Mouse (Mus musculus) neural tube, embryonic 11.5 days (tissue): ENCODE results near the gene Gm9376. TPM values are rescaled to one million over a fixed set of nuclear protein-coding genes. Genes with fewer than 3 reads are reported as not detected.
A peak's percentile ranks its signal among the peaks of the same experiment; 100 is the strongest.

Experiments
- ATAC-seq: fragments of 200-750 bp; cut with Nextera tagmentation; 2 replicates; pipeline ENCODE4 v1.8.0; 2017; ENCODE audit warnings: moderate number of reproducible peaks, mild to moderate bottlenecking, moderate TSS enrichment, moderate library complexity; ENCODE audit not compliant: insufficient read depth, low FRiP score, low TSS enrichment
- DNase-seq: peaks from one replicate; pipeline ENCODE4 v3.0.0-alpha.2; 2015; ENCODE audit warnings: low spot score
- H3K27ac ChIP-seq: fragments of 300-500 bp; sonication (generic); 2 replicates; pipeline ENCODE4 v1.5.1; 2014; ENCODE audit warnings: low read depth, mild to moderate bottlenecking, low read length
- H3K27me3 ChIP-seq: fragments of 300-500 bp; sonication (generic); 2 replicates; pipeline ENCODE4 v1.6.1; 2014; ENCODE audit warnings: mild to moderate bottlenecking, low read length, mixed read lengths; ENCODE audit not compliant: control insufficient read depth, insufficient read depth
- H3K36me3 ChIP-seq: fragments of 300-500 bp; sonication (generic); 2 replicates; pipeline ENCODE4 v1.6.1; 2014; ENCODE audit warnings: mild to moderate bottlenecking, low read length, moderate library complexity, mixed read lengths; ENCODE audit not compliant: control insufficient read depth, insufficient read depth
- H3K4me1 ChIP-seq: fragments of 300-500 bp; sonication (generic); 2 replicates; pipeline ENCODE4 v1.6.1; 2014; ENCODE audit warnings: low read length, mixed read lengths; ENCODE audit not compliant: control insufficient read depth, insufficient read depth
- H3K4me2 ChIP-seq: fragments of 300-500 bp; sonication (generic); 2 replicates; pipeline ENCODE4 v1.6.1; 2014; ENCODE audit warnings: low read depth, mild to moderate bottlenecking, moderate library complexity
- H3K4me3 ChIP-seq: fragments of 300-500 bp; sonication (generic); 2 replicates; pipeline ENCODE4 v1.5.1; 2014; ENCODE audit warnings: low read depth, low read length
- H3K9ac ChIP-seq: fragments of 300-500 bp; sonication (generic); 2 replicates; pipeline ENCODE4 v1.6.1; 2014; ENCODE audit warnings: mild to moderate bottlenecking, low read length
- H3K9me3 ChIP-seq: fragments of 300-500 bp; sonication (generic); 2 replicates; pipeline ENCODE4 v1.6.1; 2016; ENCODE audit warnings: low read length; ENCODE audit not compliant: control insufficient read depth
- WGBS: fragments of 180-500 bp; shearing (Covaris S2); extraction: QIAGEN DNeasy Blood & Tissue Kit; methylation state at CpG from one replicate; pipeline ENCODE4 v1.1.7; 2014; 5-methylcytosine and 5-hydroxymethylcytosine counted together
- polyA plus RNA-seq: library from polyadenylated mRNA; unstranded; fragments of >200 nt; fragmentation: Nextera tagmentation; extraction: Ambion mirVana; gene quantifications from 2 replicates; pipeline ENCODE4 v1.2.1, GENCODE M21; 2014

Gene Gm9376
- not detected in 2 replicates for polyA plus RNA-seq

GRCm38 (mm10) chr14:118266660-118267059, at the start of gene Gm9376:
TSS of gene Gm9376 (plus strand) at chr14:118266960.
- Histone ChIP-seq H3K4me2 (no peak within 1 kb of the TSS), H3K27ac (no peak within 1 kb of the TSS), H3K36me3 (no peaks in the 10 kb centered on the region), H3K9me3 (no peaks in the 10 kb centered on the region), H3K4me3 (no peak within 1 kb of the TSS), H3K4me1 (no peaks in the 10 kb centered on the region), H3K9ac (no peak within 1 kb of the TSS), H3K27me3 (no peaks in the 10 kb centered on the region)
- ATAC-seq (no peak), DNase-seq (no peak)
- WGBS = 93% methylated on average over 2 of the region's 2 CpGs

DNA sequence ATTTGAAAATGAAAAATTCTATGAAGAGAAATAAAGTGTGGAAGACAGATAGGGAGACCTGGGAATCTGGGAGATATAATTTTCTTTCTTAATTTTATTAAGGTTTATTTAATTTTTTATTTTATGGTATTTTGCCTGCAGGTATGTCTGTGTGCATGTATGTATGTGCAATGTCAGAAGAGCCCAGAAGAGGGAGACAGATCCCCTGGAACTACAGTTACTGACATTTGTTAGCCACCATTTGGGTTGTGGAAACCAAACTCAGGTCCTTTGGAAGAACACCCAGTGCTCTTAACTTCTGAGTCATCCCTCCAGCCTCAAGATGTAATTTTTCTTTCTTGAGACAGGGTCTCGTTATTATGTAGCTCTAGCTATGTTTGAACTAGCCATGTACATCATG, 45.9 kb upstream of the Gm9376 start:
- H3K27me3 ChIP-seq = peaks cover 26% of the 10 kb centered on the region

DNA sequence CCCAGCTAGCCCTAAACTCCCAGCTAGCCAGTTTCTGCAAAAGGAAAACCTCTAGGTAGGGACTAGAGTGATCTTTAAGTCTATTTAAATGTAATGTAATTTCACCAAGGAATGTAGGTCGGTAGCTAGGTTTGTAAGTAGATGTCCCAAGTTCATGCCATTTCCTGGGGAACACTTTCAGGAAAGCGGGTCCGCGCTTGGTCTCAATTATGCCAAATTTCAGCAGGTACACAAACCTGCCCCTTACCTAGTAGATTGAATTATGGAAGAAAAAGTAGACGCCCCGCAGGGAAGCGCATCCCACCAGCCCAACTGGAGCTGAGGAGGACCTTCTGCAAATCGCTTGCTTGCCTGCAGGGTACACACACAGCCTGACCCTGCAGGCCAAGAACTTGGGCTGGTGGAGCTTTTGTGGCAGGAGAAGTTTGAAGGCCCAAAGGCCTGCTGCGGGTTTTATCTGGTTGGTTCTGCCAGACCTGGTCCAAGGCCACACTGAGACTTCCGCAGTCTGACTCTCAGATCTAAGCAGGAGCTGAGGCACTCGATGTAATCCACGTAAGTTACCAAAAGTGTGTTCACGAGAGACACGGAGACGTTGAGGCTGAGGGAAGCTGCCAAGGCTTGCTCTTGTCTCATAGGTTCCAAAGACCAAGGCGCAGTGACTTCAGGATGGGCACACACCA, 41.6 kb upstream of the Gm9376 start:
- Histone ChIP-seq H3K27me3 (peaks cover 55% of the 10 kb centered on the region), H3K27ac (no peak overlapping the region), H3K36me3 (no peaks in the 10 kb centered on the region), H3K4me2 (peak overlapping the region; percentile 41), H3K4me1 (peaks cover 27% of the 10 kb centered on the region), H3K9me3 (no peaks in the 10 kb centered on the region), H3K9ac (no peak overlapping the region; the same call in 1 of the 2 replicates), H3K4me3 (peak overlapping the region; percentile 13; the same call in 1 of the 2 replicates)
- DNase-seq (peak; percentile 34), ATAC-seq (no peak)
- WGBS = 11% methylated on average over 16 of the region's 16 CpGs

More for the DNA sequence above, 45.9 kb upstream of the Gm9376 start:
- WGBS = 98% methylated on average over 1 of the region's 1 CpGs
- DNase-seq (no peak), ATAC-seq (no peak)
- Histone ChIP-seq H3K4me1 (peaks cover 8% of the 10 kb centered on the region; the same call in 1 of the 2 replicates), H3K4me3 (no peak overlapping the region), H3K9ac (no peak overlapping the region), H3K36me3 (no peaks in the 10 kb centered on the region), H3K27ac (no peak overlapping the region), H3K9me3 (no peaks in the 10 kb centered on the region), H3K4me2 (no peak overlapping the region)

- ATAC-seq (peak; percentile 35), DNase-seq (peak; percentile 71)
- Histone ChIP-seq H3K36me3 (no peaks in the 10 kb centered on the region), H3K4me1 (peaks cover 28% of the 10 kb centered on the region), H3K27me3 (peaks cover 55% of the 10 kb centered on the region), H3K9me3 (no peaks in the 10 kb centered on the region), H3K4me3 (peak overlapping the region; percentile 13; the same call in 1 of the 2 replicates), H3K4me2 (peak overlapping the region; percentile 41), H3K27ac (no peak overlapping the region), H3K9ac (no peak overlapping the region)
- WGBS = under 1% methylated on average over 21 of the region's 21 CpGs
Observed at GRCm38 (mm10) chr14:118225911-118226310, 40.8 kb upstream of the Gm9376 start.

DNA sequence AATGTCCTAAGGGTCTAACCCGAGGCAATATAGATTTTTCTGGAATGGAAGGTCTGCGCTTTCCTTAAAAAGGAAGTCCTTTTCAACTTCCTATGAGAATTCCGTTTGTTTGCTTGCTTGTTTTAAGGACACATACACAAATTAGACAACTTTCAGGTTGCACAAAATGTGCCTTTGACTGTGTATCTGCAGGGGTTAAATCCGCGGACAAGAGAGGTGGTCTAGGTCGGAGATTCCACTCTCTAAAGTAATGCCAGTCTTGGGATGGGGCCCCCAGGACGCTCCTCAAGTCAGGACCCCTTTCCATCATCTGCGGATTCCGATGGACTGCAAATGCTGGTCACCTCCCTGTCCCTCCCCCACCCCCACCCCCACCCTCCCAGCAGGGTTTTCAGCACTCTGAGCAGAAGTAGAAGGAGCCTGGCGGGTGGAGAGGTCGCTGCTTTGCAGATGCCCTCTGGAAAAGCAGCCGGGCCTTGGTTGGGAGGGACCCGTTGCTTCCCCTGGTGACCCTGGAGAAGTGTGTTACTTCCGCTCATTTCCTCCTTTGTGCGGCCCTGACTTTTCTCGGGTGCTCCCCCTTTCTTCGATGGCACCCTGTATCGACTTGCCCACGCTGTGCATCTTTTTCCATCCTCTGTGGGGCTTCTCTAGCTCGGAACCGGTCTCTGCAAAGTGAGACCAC, 40.1 kb upstream of the Gm9376 start:
- no peak overlapping the region for H3K4me3 ChIP-seq
- no peaks in the 10 kb centered on the region for H3K9me3 ChIP-seq
- peak overlapping the region; percentile 41 for H3K4me2 ChIP-seq
- no peaks in the 10 kb centered on the region for H3K36me3 ChIP-seq
- ATAC-seq (0 out of 2 replicates have a peak, but pooled peaks have one; percentile 1), DNase-seq (peak; percentile 57)
- under 1% methylated on average over 21 of the region's 21 CpGs for WGBS
- H3K4me1 ChIP-seq = peaks cover 29% of the 10 kb centered on the region
- H3K27me3 ChIP-seq = peaks cover 58% of the 10 kb centered on the region
- no peak overlapping the region for H3K27ac ChIP-seq
- no peak overlapping the region for H3K9ac ChIP-seq

- H3K36me3 ChIP-seq = no peaks in the 10 kb centered on the region
- H3K9ac ChIP-seq = no peak overlapping the region; the same call in 1 of the 2 replicates
- under 1% methylated on average over 8 of the region's 8 CpGs for WGBS
- H3K9me3 ChIP-seq = no peaks in the 10 kb centered on the region
- peak overlapping the region; percentile 36 for H3K4me2 ChIP-seq
- no peak for ATAC-seq
- H3K27me3 ChIP-seq = peaks cover 68% of the 10 kb centered on the region
- DNase-seq = peak; percentile 54
- H3K4me1 ChIP-seq = peaks cover 19% of the 10 kb centered on the region
- peak overlapping the region; percentile 21 for H3K4me3 ChIP-seq
- 0 out of 2 replicates have a peak overlapping the region, but pooled peaks have one; percentile 14 for H3K27ac ChIP-seq
Observed at GRCm38 (mm10) chr14:118232381-118232970, 34.3 kb upstream of the Gm9376 start.

GRCm38 (mm10) chr14:118233786-118234540, 32.8 kb upstream of the Gm9376 start:
- peak overlapping the region; percentile 55 for H3K4me3 ChIP-seq
- peaks cover 7% of the 10 kb centered on the region for H3K4me1 ChIP-seq
- peak; percentile 65 for DNase-seq
- H3K9ac ChIP-seq = peak overlapping the region; percentile 88
- ATAC-seq = no peak
- H3K9me3 ChIP-seq = no peaks in the 10 kb centered on the region
- peak overlapping the region; percentile 60 for H3K27ac ChIP-seq
- peak overlapping the region; percentile 68 for H3K4me2 ChIP-seq
- 1% methylated on average over 26 of the region's 26 CpGs for WGBS
- H3K27me3 ChIP-seq = peaks cover 56% of the 10 kb centered on the region
- no peaks in the 10 kb centered on the region for H3K36me3 ChIP-seq

DNA sequence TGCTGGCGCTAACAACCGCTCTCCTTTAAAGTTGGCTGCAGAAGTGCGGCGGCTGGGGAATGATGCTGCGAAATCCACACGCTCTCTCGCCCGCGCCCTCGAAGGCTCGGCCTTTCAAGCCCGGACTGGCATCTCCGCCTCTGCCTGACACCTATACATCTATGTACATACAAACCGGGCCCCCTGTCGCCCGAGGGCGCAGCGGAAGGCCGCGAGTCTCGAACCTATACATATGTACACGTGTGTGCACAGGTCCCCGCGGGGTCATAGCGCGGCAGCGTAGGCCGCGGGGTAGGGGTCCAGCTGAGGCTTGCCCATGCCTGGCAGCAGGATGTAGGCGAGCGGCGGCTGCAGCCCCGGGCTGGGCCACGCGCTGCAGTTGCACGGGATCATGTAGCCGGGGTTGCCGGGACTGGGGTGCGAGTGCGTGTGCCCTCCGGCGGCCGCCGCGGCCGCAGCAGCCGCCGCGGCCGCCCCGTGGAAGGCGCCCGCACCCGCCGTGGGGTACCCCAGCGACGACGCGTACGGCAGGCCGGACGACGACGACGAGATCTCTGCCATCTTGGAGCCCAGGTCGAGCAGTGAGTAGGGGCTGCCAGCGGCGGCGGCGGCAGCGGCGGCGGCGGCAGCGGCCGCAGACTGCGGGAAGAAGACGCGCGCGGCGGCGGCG, 32.1 kb upstream of the Gm9376 start:
- peak overlapping the region; percentile 60 for H3K27ac ChIP-seq
- H3K9me3 ChIP-seq = no peaks in the 10 kb centered on the region
- ATAC-seq = no peak
- no peaks in the 10 kb centered on the region for H3K36me3 ChIP-seq
- WGBS = under 1% methylated on average over 61 of the region's 84 CpGs
- peak; percentile 72 for DNase-seq
- peaks cover 54% of the 10 kb centered on the region for H3K27me3 ChIP-seq
- peak overlapping the region; percentile 68 for H3K4me2 ChIP-seq
- peak overlapping the region; percentile 88 for H3K9ac ChIP-seq
- H3K4me3 ChIP-seq = peak overlapping the region; percentile 55
- H3K4me1 ChIP-seq = peaks cover 7% of the 10 kb centered on the region
